Mouse (Mus musculus): ENCODE measurements around the gene Olfr287. TPM values are rescaled to one million over a fixed set of nuclear protein-coding genes. Genes with fewer than 3 reads are reported as not detected.

Gene Olfr287
- total and polyA plus RNA-seq, 2 experiments from 2014 or later = not detected

DNA sequence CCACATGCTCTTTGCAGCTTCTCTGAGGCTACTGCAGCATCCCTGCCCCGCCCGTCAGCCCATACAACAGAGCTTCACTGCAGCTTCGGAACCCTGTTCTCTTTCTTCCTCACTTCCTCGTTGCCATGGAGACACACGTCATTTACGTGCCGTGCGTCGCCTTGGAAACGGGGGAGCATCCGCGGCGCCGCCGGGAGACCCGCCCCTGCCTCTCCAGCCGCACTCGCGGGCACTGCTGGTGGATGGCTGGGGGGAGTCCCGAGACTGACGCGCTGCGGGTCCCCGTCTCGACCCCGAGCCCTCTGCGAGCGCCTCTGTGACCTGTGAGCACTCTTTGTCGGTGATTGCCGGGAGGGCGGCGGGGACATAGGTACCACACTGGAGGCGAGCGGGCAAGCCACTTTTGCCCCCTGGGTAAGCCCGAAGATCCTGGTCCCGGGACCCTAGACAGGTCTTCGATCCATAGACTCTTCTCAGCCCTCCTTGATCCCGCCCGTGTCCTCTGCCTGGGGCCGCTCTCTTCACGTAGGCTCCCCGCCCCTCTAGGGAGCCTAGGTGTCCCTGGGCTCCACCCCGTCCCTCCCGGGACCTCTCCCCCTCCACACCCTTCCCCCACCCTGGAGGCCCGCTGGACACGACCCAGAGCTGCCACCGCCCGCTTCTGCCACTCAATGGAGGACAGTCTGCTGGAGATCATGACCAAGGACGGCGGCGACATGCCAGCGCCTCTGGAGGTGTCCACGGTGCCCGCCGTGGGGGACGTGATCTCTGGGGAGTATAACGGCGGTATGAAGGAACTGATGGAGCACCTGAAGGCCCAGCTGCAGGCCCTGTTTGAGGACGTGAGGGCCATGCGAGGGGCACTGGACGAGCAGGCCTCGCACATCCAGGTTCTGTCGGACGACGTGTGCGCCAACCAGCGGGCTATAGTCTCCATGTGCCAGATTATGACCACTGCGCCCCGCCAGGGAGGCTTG lies 52.9 kb downstream of the Olfr287 start:
- TF ChIP-seq EP300 (IDR thresholded peaks at IDR 0.05; ENCODE audit: low read depth) = no peak
- TF ChIP-seq CTCF (IDR thresholded peaks at IDR 0.05; ENCODE audit: low read depth) = no peak
- 2% methylated on average over 58 of the region's 69 CpGs for WGBS
- H3K27me3 ChIP-seq (ENCODE audit: control insufficient read depth, insufficient read depth, low read length) = peaks cover 44% of the 10 kb centered on the region
- H3K27ac ChIP-seq (ENCODE audit: low read depth) = no peak overlapping the region
- peaks cover 5% of the 10 kb centered on the region for H3K4me1 ChIP-seq (ENCODE audit: control insufficient read depth, insufficient read depth)
- DNase-seq (ENCODE audit: low spot score) = peak; percentile 85
- H3K9ac ChIP-seq (replicated peaks; ENCODE audit: low read depth, low read length) = no peak overlapping the region; the same call in 1 of the 2 replicates
- peak overlapping the region; percentile 72 for H3K4me2 ChIP-seq (ENCODE audit: low read depth, low read length)
- H3K36me3 ChIP-seq (replicated peaks; ENCODE audit: control insufficient read depth, insufficient read depth, low read length) = no peaks in the 10 kb centered on the region
- ATAC-seq (ENCODE audit: insufficient read depth, low read depth) = peak; percentile 55
- peak overlapping the region; percentile 50 for H3K4me3 ChIP-seq (ENCODE audit: low read depth, low read length)
- no peaks in the 10 kb centered on the region for H3K9me3 ChIP-seq (replicated peaks; ENCODE audit: control insufficient read depth, low read length)

DNA sequence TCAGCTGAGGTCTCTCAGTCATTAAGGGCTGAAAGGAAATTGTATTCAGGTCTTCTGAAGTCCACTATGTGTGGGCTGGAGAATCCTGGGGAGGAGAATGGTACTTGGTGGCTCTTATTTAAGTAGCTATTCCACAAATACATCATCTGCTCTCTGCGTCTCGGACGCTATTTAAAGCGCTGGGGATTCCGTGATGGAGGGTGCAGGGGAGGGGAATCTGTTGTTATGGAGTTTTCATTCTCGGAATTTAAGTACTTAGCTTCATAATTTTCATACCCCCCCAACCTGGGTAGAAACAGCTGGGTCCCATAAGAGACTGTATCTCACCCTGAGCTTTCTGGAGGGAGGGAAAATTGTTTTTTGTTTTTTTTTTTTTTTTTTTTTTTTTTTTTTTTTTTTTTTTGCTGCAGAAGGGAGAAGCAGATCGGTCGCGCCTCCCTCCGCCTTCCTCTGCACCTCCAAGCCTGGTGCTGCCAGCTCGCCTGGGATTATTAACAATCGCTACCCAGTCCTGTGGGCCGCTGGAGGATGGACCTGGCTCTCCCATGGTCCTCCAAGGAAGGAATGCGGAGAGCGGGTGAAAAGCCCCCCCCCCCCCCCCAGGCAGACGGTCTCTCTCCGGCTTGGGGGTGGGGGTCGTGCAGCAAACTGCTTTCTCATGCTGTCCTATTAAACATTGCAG lies 53.8 kb downstream of the Olfr287 start, which contains the start of gene Ccdc184:
Gene Ccdc184, plus strand, starts transcription at position 196 of the 682 bp plus-strand sequence.
- Histone ChIP-seq H3K4me3 (ENCODE audit: low read depth, low read length) (peak within 1 kb of the TSS; percentile 50), H3K36me3 (replicated peaks; ENCODE audit: control insufficient read depth, insufficient read depth, low read length) (no peaks in the 10 kb centered on the region), H3K9ac (replicated peaks; ENCODE audit: low read depth, low read length) (no peak within 1 kb of the TSS), H3K27me3 (ENCODE audit: control insufficient read depth, insufficient read depth, low read length) (peaks cover 44% of the 10 kb centered on the region), H3K4me2 (ENCODE audit: low read depth, low read length) (peak within 1 kb of the TSS; percentile 72), H3K4me1 (ENCODE audit: control insufficient read depth, insufficient read depth) (peaks cover 9% of the 10 kb centered on the region), H3K9me3 (replicated peaks; ENCODE audit: control insufficient read depth, low read length) (no peaks in the 10 kb centered on the region), H3K27ac (ENCODE audit: low read depth) (no peak within 1 kb of the TSS)
- TF ChIP-seq CTCF (IDR thresholded peaks at IDR 0.05; ENCODE audit: low read depth) (no peak), EP300 (IDR thresholded peaks at IDR 0.05; ENCODE audit: low read depth) (no peak)
- ATAC-seq (ENCODE audit: insufficient read depth, low read depth) (no peak), DNase-seq (ENCODE audit: low spot score) (no peak)
- WGBS = 3% methylated on average over 15 of the region's 18 CpGs

DNA sequence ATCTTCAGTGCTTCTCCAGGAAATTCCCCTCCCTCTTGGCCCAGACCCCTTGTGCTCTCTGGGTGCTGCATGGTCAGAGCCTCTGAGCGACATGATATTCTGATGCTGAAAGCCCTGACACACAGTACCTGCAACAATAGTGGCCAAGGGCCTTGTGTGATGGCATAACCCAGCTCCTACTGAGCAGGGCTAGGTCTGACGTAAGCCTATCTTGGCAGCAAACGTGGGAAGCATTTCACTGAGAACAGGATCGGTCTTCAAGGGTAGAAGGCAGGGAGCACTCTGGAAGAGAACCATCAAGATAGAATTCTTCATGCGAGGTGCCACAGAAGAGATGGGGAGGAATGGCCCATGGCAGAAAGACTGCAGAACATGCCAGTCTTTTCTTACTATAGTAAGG lies 55.3 kb downstream of the Olfr287 start, which contains the start of gene Asb8:
Gene Asb8, minus strand, starts transcription at position 101 of the 400 bp plus-strand sequence.
- Histone ChIP-seq H3K4me2 (ENCODE audit: low read depth, low read length) (no peak within 1 kb of the TSS), H3K9ac (replicated peaks; ENCODE audit: low read depth, low read length) (no peak within 1 kb of the TSS), H3K4me3 (ENCODE audit: low read depth, low read length) (no peak within 1 kb of the TSS), H3K27me3 (ENCODE audit: control insufficient read depth, insufficient read depth, low read length) (peaks cover 42% of the 10 kb centered on the region), H3K36me3 (replicated peaks; ENCODE audit: control insufficient read depth, insufficient read depth, low read length) (no peaks in the 10 kb centered on the region), H3K9me3 (replicated peaks; ENCODE audit: control insufficient read depth, low read length) (no peaks in the 10 kb centered on the region), H3K27ac (ENCODE audit: low read depth) (no peak within 1 kb of the TSS), H3K4me1 (ENCODE audit: control insufficient read depth, insufficient read depth) (peaks cover 10% of the 10 kb centered on the region)
- WGBS = 72% methylated on average over 5 of the region's 5 CpGs
- TF ChIP-seq CTCF (IDR thresholded peaks at IDR 0.05; ENCODE audit: low read depth) = no peak
- DNase-seq (ENCODE audit: low spot score) = no peak
- no peak for ATAC-seq (ENCODE audit: insufficient read depth, low read depth)

DNA sequence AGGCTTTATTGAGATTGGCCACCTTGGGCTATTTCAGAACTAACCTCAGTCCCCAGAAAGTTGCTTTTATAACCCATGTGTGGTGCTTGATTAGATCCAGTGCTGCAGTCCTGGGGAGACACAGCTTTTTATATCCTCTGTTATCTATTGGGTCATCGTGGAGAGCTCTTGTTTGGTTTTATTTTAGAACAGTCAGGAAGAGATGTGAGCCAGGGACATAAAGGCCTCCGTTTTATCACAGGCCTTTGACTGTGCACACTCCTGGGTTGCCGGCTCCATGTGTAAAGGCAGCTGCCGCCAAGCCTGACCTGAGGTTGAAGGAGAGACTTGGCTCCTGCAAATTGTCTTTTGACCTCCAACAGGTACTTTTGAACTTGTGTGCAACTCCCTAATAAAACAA lies 58.3 kb downstream of the Olfr287 start:
- no peaks in the 10 kb centered on the region for H3K36me3 ChIP-seq (replicated peaks; ENCODE audit: control insufficient read depth, insufficient read depth, low read length)
- no peak overlapping the region for H3K9ac ChIP-seq (replicated peaks; ENCODE audit: low read depth, low read length)
- ATAC-seq (ENCODE audit: insufficient read depth, low read depth) (0 out of 2 replicates have a peak, but pooled peaks have one; percentile 33), DNase-seq (ENCODE audit: low spot score) (no peak)
- WGBS = 22% methylated on average over 4 of the region's 4 CpGs
- 0 out of 2 replicates have a peak overlapping the region, but pooled peaks have one; percentile 1 for H3K27ac ChIP-seq (ENCODE audit: low read depth)
- H3K27me3 ChIP-seq (ENCODE audit: control insufficient read depth, insufficient read depth, low read length) = peaks cover 19% of the 10 kb centered on the region
- TF ChIP-seq CTCF (IDR thresholded peaks at IDR 0.05; ENCODE audit: low read depth) (no peak), EP300 (IDR thresholded peaks at IDR 0.05; ENCODE audit: low read depth) (no peak)
- no peaks in the 10 kb centered on the region for H3K9me3 ChIP-seq (replicated peaks; ENCODE audit: control insufficient read depth, low read length)
- no peak overlapping the region for H3K4me3 ChIP-seq (ENCODE audit: low read depth, low read length)
- H3K4me2 ChIP-seq (ENCODE audit: low read depth, low read length) = no peak overlapping the region
- peaks cover 10% of the 10 kb centered on the region for H3K4me1 ChIP-seq (ENCODE audit: control insufficient read depth, insufficient read depth)

DNA sequence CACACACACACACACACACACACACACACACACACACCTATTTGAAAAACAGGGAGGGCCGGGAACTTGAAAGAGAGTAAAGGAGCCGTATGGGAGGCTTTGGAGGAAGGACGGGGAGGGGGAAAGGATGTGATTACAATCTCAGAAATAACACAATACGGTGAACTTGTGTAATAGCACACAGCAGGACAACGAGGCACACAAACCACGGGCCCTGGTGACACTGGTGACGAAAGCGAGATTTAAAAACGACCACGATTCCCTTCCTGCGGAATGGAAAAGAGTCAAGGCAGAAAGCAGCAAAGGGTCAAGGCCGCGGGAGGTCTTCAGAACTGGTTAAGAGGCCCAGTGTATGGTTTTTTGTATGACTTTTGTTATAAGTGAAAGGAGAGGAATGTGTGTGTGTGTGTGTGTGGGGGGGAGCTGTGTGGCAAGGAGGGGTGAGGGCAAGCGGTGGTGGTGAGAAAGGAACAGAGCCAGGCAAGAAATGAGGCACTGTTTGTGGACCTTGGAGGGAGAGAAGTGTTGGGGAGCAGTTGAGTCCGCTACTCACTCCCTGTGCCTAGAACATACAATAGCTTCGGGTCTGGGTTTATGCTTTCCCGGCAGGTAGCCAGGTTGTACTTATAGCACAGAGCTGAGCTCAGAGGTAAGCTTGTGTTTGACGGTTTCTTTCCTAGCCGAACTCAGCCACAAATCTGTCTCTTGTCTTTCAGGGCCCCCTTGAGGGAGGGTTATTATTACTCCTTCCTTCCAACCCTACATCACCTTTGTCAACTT lies 59.6 kb downstream of the Olfr287 start:
- Histone ChIP-seq H3K36me3 (replicated peaks; ENCODE audit: control insufficient read depth, insufficient read depth, low read length) (no peaks in the 10 kb centered on the region), H3K9me3 (replicated peaks; ENCODE audit: control insufficient read depth, low read length) (no peaks in the 10 kb centered on the region), H3K27ac (ENCODE audit: low read depth) (no peak overlapping the region), H3K9ac (replicated peaks; ENCODE audit: low read depth, low read length) (no peak overlapping the region), H3K4me3 (ENCODE audit: low read depth, low read length) (no peak overlapping the region), H3K4me1 (ENCODE audit: control insufficient read depth, insufficient read depth) (peaks cover 5% of the 10 kb centered on the region; the same call in 1 of the 2 replicates), H3K4me2 (ENCODE audit: low read depth, low read length) (no peak overlapping the region), H3K27me3 (ENCODE audit: control insufficient read depth, insufficient read depth, low read length) (peaks cover 9% of the 10 kb centered on the region; the same call in 1 of the 2 replicates)
- TF ChIP-seq EP300 (IDR thresholded peaks at IDR 0.05; ENCODE audit: low read depth) (no peak), CTCF (IDR thresholded peaks at IDR 0.05; ENCODE audit: low read depth) (no peak)
- DNase-seq (ENCODE audit: low spot score) (no peak), ATAC-seq (ENCODE audit: insufficient read depth, low read depth) (no peak)
- 69% methylated on average over 19 of the region's 19 CpGs for WGBS

Data from heart, postnatal 0 days (tissue).